Mouse (Mus musculus) cerebellum, adult 2 months (tissue): ENCODE measurements at regions not wholly inside any gene's neighbourhood (a gene's known extent, or its start where the extent isn't known, plus 50 kb on each side); places are given as distances from the start of the nearest gene placed in this dataset.

Experiments
- CTCF ChIP-seq: fragments of 200-500 bp; IDR thresholded peaks from 2 replicates; pipeline ENCODE4 v1.5.1; 2011; ENCODE audit warnings: low read depth, mild to moderate bottlenecking, control low read depth, low read length, moderate library complexity, borderline replicate concordance; ENCODE audit not compliant: insufficient read depth
- POLR2A ChIP-seq: fragments of 200-500 bp; IDR thresholded peaks from 2 replicates; pipeline ENCODE4 v1.6.1; 2011; ENCODE audit warnings: low read length, control low read depth, borderline replicate concordance; ENCODE audit not compliant: insufficient read depth

DNA sequence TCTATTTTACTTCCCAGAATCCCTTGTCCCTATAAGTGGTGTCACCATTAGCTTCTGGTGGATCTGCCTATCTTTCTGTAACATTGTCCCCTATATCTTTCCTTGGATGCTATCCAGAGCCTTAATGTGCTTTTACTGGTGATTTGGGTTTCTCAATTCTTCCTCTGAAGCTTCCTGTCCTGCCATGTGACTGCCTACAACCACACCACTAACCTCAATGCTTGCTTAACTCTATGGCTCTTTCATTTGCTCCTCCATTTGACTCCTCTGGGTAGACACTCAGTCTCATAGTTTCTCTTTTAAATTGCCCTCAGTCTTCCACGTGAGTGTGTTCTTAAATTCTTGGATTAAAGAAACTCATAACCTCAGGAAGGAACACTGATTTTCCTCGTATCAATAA is 181.4 kb upstream of the Akr1e1 start:
- TF ChIP-seq POLR2A (no peak), CTCF (no peak)
